ENCODE assay signal across 14 mouse cellular contexts in genomic region chr9:116832822-116833221, GRCm38 (mm10).
"Had no signal": no experiment of that assay in that cellular context is flagged by ENCODE, and none has a peak within 500 bp of the region (broad histone marks: within the 10 kb centered on the region; RNA-seq: fewer than 3 reads in every experiment).

No protein-coding gene starts in this region.

- H3K4me2 ChIP-seq: lung, embryonic 14.5 days; midbrain, embryonic 13.5 days; midbrain, embryonic 15.5 days; neural tube, embryonic 12.5 days; stomach, embryonic 15.5 days had no signal

- DNase-seq: lung, adult 18-20 months; lung, embryonic 14.5 days; lung, postnatal 10 days; lung, postnatal 4 days; right cerebral cortex, postnatal 14 days; thymus, adult 2 months; thymus, postnatal 25 days; thymus, postnatal 4 days had no signal

- H3K4me1 ChIP-seq: neural tube, embryonic 12.5 days; stomach, embryonic 15.5 days had no signal

- H3K27me3 ChIP-seq: midbrain, embryonic 13.5 days; midbrain, embryonic 15.5 days; neural tube, embryonic 12.5 days; stomach, embryonic 15.5 days had no signal

- H3K9ac ChIP-seq: lung, embryonic 14.5 days; midbrain, embryonic 13.5 days; midbrain, embryonic 15.5 days; neural tube, embryonic 12.5 days; stomach, embryonic 15.5 days had no signal

- H3K9me3 ChIP-seq: midbrain, embryonic 10.5 days; midbrain, embryonic 13.5 days; midbrain, embryonic 15.5 days; neural tube, embryonic 12.5 days; stomach, embryonic 15.5 days had no signal

- H3K36me3 ChIP-seq: midbrain, embryonic 10.5 days; midbrain, embryonic 13.5 days; midbrain, embryonic 15.5 days; neural tube, embryonic 12.5 days; stomach, embryonic 15.5 days had no signal

- H3K4me3 ChIP-seq: midbrain, embryonic 10.5 days; midbrain, embryonic 13.5 days; midbrain, embryonic 15.5 days; neural tube, embryonic 12.5 days; stomach, embryonic 15.5 days had no signal

- ATAC-seq: midbrain, embryonic 13.5 days; midbrain, embryonic 15.5 days had no signal

- H3K27ac ChIP-seq: midbrain, embryonic 10.5 days; midbrain, embryonic 13.5 days; midbrain, embryonic 15.5 days; neural tube, embryonic 12.5 days; stomach, embryonic 15.5 days; stomach, postnatal 0 days had no signal
